30 mouse cellular contexts compared by ENCODE assay signal in the genomic region with DNA sequence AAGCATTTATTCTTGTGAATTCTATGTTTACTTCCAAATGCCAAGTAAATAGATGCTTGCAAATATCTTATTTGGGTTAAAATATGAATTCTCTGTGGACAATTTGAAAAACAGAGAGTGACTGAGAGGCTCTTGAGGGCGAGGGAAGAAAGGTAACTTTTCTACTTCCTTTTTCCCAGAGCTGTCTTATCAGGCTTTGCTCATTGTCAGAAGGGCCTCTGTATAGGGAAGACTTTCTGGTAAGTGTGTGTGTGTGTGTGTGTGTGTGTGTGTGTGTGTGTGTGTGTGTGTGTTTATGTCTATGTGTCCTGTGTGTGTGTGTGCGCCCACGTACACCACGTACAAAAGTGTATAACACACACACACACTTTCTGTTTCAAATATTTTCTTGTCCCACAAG.
"Had no signal": no experiment of that assay in that cellular context is flagged by ENCODE, and none has a peak within 500 bp of the region (broad histone marks: within the 10 kb centered on the region; RNA-seq: fewer than 3 reads in every experiment).

No protein-coding gene starts in this region.

- H3K27me3 ChIP-seq: limb, embryonic 12.5 days; limb, embryonic 13.5 days; limb, embryonic 15.5 days; liver, embryonic 12.5 days; liver, embryonic 13.5 days; liver, embryonic 15.5 days; lung, embryonic 15.5 days; megakaryocyte, embryonic 14.5 days; midbrain, embryonic 12.5 days; midbrain, embryonic 13.5 days; midbrain, embryonic 15.5 days; neural tube, embryonic 12.5 days had no signal

- H3K27ac ChIP-seq: limb, embryonic 10.5 days; limb, embryonic 12.5 days; limb, embryonic 13.5 days; limb, embryonic 15.5 days; liver, embryonic 12.5 days; liver, embryonic 13.5 days; liver, embryonic 14.5 days; liver, embryonic 15.5 days; lung, embryonic 15.5 days; macrophage; midbrain, embryonic 10.5 days; midbrain, embryonic 12.5 days; midbrain, embryonic 13.5 days; midbrain, embryonic 15.5 days; neural tube, embryonic 12.5 days had no signal

- DNase-seq: left cerebral cortex, postnatal 4 days; liver, embryonic 13.5 days; liver, postnatal 0 days; lung, adult 18-20 months; lung, adult 2 months; lung, embryonic 14.5 days; lung, postnatal 10 days; lung, postnatal 14 days; lung, postnatal 36 days; lung, postnatal 4 days; midbrain, embryonic 14.5 days had no signal

- H3K9me3 ChIP-seq: limb, embryonic 10.5 days; limb, embryonic 12.5 days; limb, embryonic 13.5 days; limb, embryonic 15.5 days; liver, embryonic 12.5 days; liver, embryonic 13.5 days; liver, embryonic 15.5 days; lung, embryonic 15.5 days; megakaryocyte, embryonic 14.5 days; midbrain, embryonic 10.5 days; midbrain, embryonic 12.5 days; midbrain, embryonic 13.5 days; midbrain, embryonic 15.5 days; neural tube, embryonic 12.5 days had no signal

- H3K4me1 ChIP-seq: limb, embryonic 10.5 days; limb, embryonic 12.5 days; limb, embryonic 13.5 days; limb, embryonic 15.5 days; liver, embryonic 13.5 days; liver, embryonic 15.5 days; lung, embryonic 15.5 days; midbrain, embryonic 10.5 days; midbrain, embryonic 12.5 days; midbrain, embryonic 13.5 days; midbrain, embryonic 15.5 days; neural tube, embryonic 12.5 days had no signal

- H3K4me3 ChIP-seq: limb, embryonic 10.5 days; limb, embryonic 12.5 days; limb, embryonic 13.5 days; limb, embryonic 15.5 days; liver, embryonic 12.5 days; liver, embryonic 13.5 days; liver, embryonic 15.5 days; lung, embryonic 15.5 days; megakaryocyte, embryonic 14.5 days; midbrain, embryonic 10.5 days; midbrain, embryonic 12.5 days; midbrain, embryonic 13.5 days; midbrain, embryonic 15.5 days; myocyte; neural tube, embryonic 12.5 days had no signal

- H3K36me3 ChIP-seq: limb, embryonic 10.5 days; limb, embryonic 12.5 days; limb, embryonic 13.5 days; limb, embryonic 15.5 days; liver, embryonic 12.5 days; liver, embryonic 13.5 days; liver, embryonic 15.5 days; lung, embryonic 15.5 days; midbrain, embryonic 10.5 days; midbrain, embryonic 12.5 days; midbrain, embryonic 13.5 days; midbrain, embryonic 15.5 days; neural tube, embryonic 12.5 days had no signal

- H3K9ac ChIP-seq: limb, embryonic 12.5 days; limb, embryonic 13.5 days; limb, embryonic 15.5 days; liver, embryonic 12.5 days; liver, embryonic 13.5 days; liver, embryonic 14.5 days; liver, embryonic 15.5 days; liver, postnatal 0 days; lung, embryonic 14.5 days; lung, embryonic 15.5 days; midbrain, embryonic 12.5 days; midbrain, embryonic 13.5 days; midbrain, embryonic 15.5 days; neural tube, embryonic 12.5 days had no signal

- ATAC-seq: liver, embryonic 12.5 days; liver, postnatal 0 days; lung, postnatal 0 days; midbrain, embryonic 13.5 days; midbrain, embryonic 15.5 days; midbrain, embryonic 16.5 days had no signal

- H3K4me2 ChIP-seq: limb, embryonic 12.5 days; limb, embryonic 13.5 days; limb, embryonic 15.5 days; liver, embryonic 12.5 days; liver, embryonic 13.5 days; liver, embryonic 15.5 days; lung, embryonic 14.5 days; lung, embryonic 15.5 days; midbrain, embryonic 11.5 days; midbrain, embryonic 12.5 days; midbrain, embryonic 13.5 days; midbrain, embryonic 15.5 days; neural tube, embryonic 12.5 days had no signal
